Mouse (Mus musculus) liver, adult 2 months (tissue): Measurements from ENCODE around the gene Art4. TPM values are rescaled to one million over a fixed set of nuclear protein-coding genes. Genes with fewer than 3 reads are reported as not detected.
A peak's percentile ranks its signal among the peaks of the same experiment; 100 is the strongest.

Source experiments
- DNase-seq: peaks from one replicate; pipeline ENCODE4 v3.0.0-alpha.2; 2011; ENCODE audit warnings: low read depth, low spot score; ENCODE audit errors: extremely low read depth
- H3K27ac ChIP-seq: fragments of 200-500 bp; replicated peaks from 2 replicates; pipeline ENCODE4 v1.5.1; 2012; ENCODE audit warnings: low read depth, mild to moderate bottlenecking, control low read depth, inconsistent platforms, low read length; ENCODE audit not compliant: insufficient read depth
- H3K27me3 ChIP-seq: fragments of 200-500 bp; 2 replicates; pipeline ENCODE4 v1.6.1; 2012; ENCODE audit warnings: mild to moderate bottlenecking, moderate library complexity, low read length, inconsistent platforms; ENCODE audit not compliant: control insufficient read depth, insufficient read depth
- H3K36me3 ChIP-seq: fragments of 200-500 bp; 2 replicates; pipeline ENCODE4 v1.6.1; 2012; ENCODE audit warnings: low read length, inconsistent platforms; ENCODE audit not compliant: control insufficient read depth, insufficient read depth
- H3K4me1 ChIP-seq: fragments of 200-500 bp; 2 replicates; pipeline ENCODE4 v1.6.1; 2011; ENCODE audit warnings: low read length; ENCODE audit not compliant: control insufficient read depth, insufficient read depth
- H3K4me3 ChIP-seq: fragments of 200-500 bp; 2 replicates; pipeline ENCODE4 v1.5.1; 2011; ENCODE audit warnings: low read depth, mild to moderate bottlenecking, control low read depth, low read length, moderate library complexity; ENCODE audit not compliant: insufficient read depth
- H3K79me2 ChIP-seq: fragments of 200-500 bp; 2 replicates; pipeline ENCODE4 v1.6.1; 2012; ENCODE audit warnings: inconsistent platforms, mild to moderate bottlenecking, low read length, moderate library complexity; ENCODE audit not compliant: control insufficient read depth, insufficient read depth
- H3K9ac ChIP-seq: fragments of 200-500 bp; 2 replicates; pipeline ENCODE4 v1.6.1; 2012; ENCODE audit warnings: low read depth, mild to moderate bottlenecking, control low read depth, inconsistent platforms, low read length
- CTCF ChIP-seq: fragments of 200-500 bp; IDR thresholded peaks from 2 replicates; pipeline ENCODE4 v1.5.1; 2011; ENCODE audit warnings: low read depth, low read length, control low read depth
- POLR2A ChIP-seq: fragments of 200-500 bp; IDR thresholded peaks from 2 replicates; pipeline ENCODE4 v1.6.1; 2011; ENCODE audit warnings: low read length, control low read depth; ENCODE audit not compliant: insufficient read depth; ENCODE audit errors: extremely low read depth
- WGBS: fragments of 180-500 bp; shearing (Covaris S2); methylation state at CpG from one replicate; pipeline ENCODE4 v1.1.7; 2018; 5-methylcytosine and 5-hydroxymethylcytosine counted together
- polyA plus RNA-seq: library from polyadenylated mRNA; depleted of rRNA; stranded (reverse); fragments of >200 nt; gene quantifications from 2 replicates; pipeline ENCODE4 v1.2.3, GENCODE M21; 2012
- total RNA-seq: library from RNA; depleted of rRNA; stranded (reverse); fragments of >200 nt; gene quantifications from 2 replicates; pipeline ENCODE4 v1.2.3, GENCODE M21; 2014

Art4 gene
- total and polyA plus RNA-seq, 2 experiments = 0.93 to 1.8 TPM

GRCm38 (mm10) chr6:136820381-136820780, 37.2 kb downstream of the Art4 start:
- H3K4me1 ChIP-seq = no peaks in the 10 kb centered on the region
- peaks cover 73% of the 10 kb centered on the region for H3K36me3 ChIP-seq
- H3K4me3 ChIP-seq = no peak overlapping the region
- H3K79me2 ChIP-seq = no peaks in the 10 kb centered on the region
- TF ChIP-seq POLR2A (no peak), CTCF (no peak)
- 95% methylated on average over 21 of the region's 21 CpGs for WGBS
- DNase-seq = no peak
- no peak overlapping the region for H3K27ac ChIP-seq
- H3K9ac ChIP-seq = no peak overlapping the region
- no peaks in the 10 kb centered on the region for H3K27me3 ChIP-seq

- Histone ChIP-seq H3K27ac (no peak overlapping the region), H3K4me3 (no peak overlapping the region), H3K9ac (no peak overlapping the region), H3K79me2 (no peaks in the 10 kb centered on the region), H3K27me3 (no peaks in the 10 kb centered on the region), H3K4me1 (no peaks in the 10 kb centered on the region), H3K36me3 (peaks cover 68% of the 10 kb centered on the region)
- no peak for TF ChIP-seq POLR2A
- no peak for TF ChIP-seq CTCF
- DNase-seq = no peak
- WGBS = 93% methylated on average over 3 of the region's 3 CpGs
Measured at GRCm38 (mm10) chr6:136817549-136817948, 40.0 kb downstream of the Art4 start.

- Histone ChIP-seq H3K4me1 (no peaks in the 10 kb centered on the region), H3K4me3 (no peak overlapping the region), H3K27ac (no peak overlapping the region), H3K9ac (no peak overlapping the region), H3K27me3 (no peaks in the 10 kb centered on the region), H3K36me3 (peaks cover 63% of the 10 kb centered on the region), H3K79me2 (no peaks in the 10 kb centered on the region)
- no peak for TF ChIP-seq POLR2A
- TF ChIP-seq CTCF = no peak
- WGBS = 92% methylated on average over 21 of the region's 21 CpGs
- no peak for DNase-seq
Measured at GRCm38 (mm10) chr6:136816826-136817225, 40.7 kb downstream of the Art4 start.

- Histone ChIP-seq H3K4me3 (no peak overlapping the region), H3K36me3 (peaks cover 49% of the 10 kb centered on the region), H3K9ac (no peak overlapping the region), H3K27me3 (no peaks in the 10 kb centered on the region), H3K27ac (no peak overlapping the region), H3K79me2 (no peaks in the 10 kb centered on the region), H3K4me1 (no peaks in the 10 kb centered on the region)
- WGBS = 92% methylated on average over 7 of the region's 7 CpGs
- DNase-seq = no peak
- TF ChIP-seq CTCF = no peak
- no peak for TF ChIP-seq POLR2A
Measured at GRCm38 (mm10) chr6:136815381-136815780, 42.2 kb downstream of the Art4 start.

GRCm38 (mm10) chr6:136813117-136813516, 44.4 kb downstream of the Art4 start:
- Histone ChIP-seq H3K4me1 (peaks cover 8% of the 10 kb centered on the region), H3K4me3 (no peak overlapping the region), H3K27ac (no peak overlapping the region), H3K27me3 (no peaks in the 10 kb centered on the region), H3K79me2 (no peaks in the 10 kb centered on the region; the same call in 1 of the 2 replicates), H3K9ac (no peak overlapping the region), H3K36me3 (peaks cover 35% of the 10 kb centered on the region)
- TF ChIP-seq POLR2A = no peak
- TF ChIP-seq CTCF = no peak; the same call in 1 of the 2 replicates
- WGBS = 61% methylated on average over 4 of the region's 4 CpGs
- DNase-seq = no peak

- Histone ChIP-seq H3K9ac (no peak overlapping the region), H3K4me1 (peaks cover 8% of the 10 kb centered on the region), H3K36me3 (peaks cover 21% of the 10 kb centered on the region), H3K27me3 (no peaks in the 10 kb centered on the region), H3K27ac (no peak overlapping the region), H3K4me3 (no peak overlapping the region), H3K79me2 (no peaks in the 10 kb centered on the region; the same call in 1 of the 2 replicates)
- DNase-seq = peak; percentile 71
- WGBS = 76% methylated on average over 10 of the region's 10 CpGs
- TF ChIP-seq CTCF = no peak
Measured at GRCm38 (mm10) chr6:136811196-136811595, 46.3 kb downstream of the Art4 start.
